Mouse (Mus musculus) CH12F3 (cell line): Measurements from ENCODE around the gene Il1r1.
"Not testable (repeated sequence)": the region's sequence is repeated elsewhere in the genome, so short reads cannot be mapped to it uniquely, and the experiment has no call there.

ENCODE experiments used
- in situ Hi-C: fragments of 300-500 bp; cut with MboI; formaldehyde crosslinking; loops from 2 replicates; pipeline ENCODE4 v1.14.3; 2020; ENCODE audit warnings: low sequenced_read_pairs

The Il1r1 gene

DNA sequence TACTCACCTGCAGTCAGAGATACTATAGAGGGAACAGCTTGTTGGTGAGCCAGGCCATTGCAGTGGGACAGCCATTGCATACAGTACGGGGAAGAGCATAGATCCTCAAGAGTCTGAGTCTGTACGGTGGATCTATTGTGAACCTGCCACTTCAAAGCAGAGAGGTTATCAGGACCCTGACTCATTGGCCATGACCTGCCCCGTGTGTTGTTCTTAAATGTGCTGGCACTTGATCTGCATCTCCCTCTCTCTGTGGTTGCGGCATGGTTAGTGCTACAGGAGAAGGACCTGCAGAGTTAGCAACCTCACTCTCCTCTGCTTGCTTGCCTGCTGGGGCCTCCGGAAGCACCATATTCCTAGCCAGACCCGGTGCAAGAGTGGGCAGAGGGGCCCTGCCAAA lies 43.7 kb downstream of the Il1r1 start:
- in situ Hi-C loops = no loop called here

DNA sequence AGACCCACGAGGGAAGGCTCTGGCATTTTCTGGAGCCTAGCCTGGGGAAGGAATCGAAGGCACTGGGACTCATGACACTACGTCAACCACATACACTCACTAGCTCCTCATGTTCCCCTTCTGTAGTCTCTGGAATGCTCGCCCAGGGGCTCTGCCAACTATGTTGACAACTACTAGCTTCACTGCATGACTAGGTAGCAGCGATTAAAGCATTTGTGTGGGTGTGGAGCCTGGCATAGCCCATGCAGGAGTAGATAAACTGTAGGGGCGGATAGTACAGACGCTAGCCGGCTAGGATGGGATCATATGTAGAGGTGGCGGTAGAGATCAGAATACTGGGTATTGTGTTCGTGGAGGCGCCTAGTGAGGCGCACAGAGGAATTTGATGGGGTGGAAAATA lies 45.5 kb downstream of the Il1r1 start:
- in situ Hi-C loops = no loop called here

DNA sequence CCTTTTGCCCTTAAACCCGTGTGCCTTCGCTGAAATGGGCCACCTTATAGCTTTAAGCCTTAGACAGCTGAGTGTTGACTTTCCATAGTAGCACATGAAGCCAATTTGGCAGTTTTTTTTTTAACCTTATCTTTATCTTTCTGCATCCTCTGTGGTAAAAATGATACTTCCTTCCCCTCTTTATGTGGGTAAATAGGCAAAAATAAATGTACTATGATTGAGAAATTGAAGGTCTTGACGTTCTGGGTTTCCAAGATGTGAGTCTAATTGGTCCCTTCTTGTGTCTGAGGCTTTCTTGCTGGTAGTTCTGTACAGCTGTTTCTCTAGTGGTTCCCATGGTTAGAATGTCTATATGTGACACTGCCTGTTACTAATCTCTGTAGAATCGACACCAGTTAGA lies 46.2 kb downstream of the Il1r1 start:
- in situ Hi-C loops = no loop called here

DNA sequence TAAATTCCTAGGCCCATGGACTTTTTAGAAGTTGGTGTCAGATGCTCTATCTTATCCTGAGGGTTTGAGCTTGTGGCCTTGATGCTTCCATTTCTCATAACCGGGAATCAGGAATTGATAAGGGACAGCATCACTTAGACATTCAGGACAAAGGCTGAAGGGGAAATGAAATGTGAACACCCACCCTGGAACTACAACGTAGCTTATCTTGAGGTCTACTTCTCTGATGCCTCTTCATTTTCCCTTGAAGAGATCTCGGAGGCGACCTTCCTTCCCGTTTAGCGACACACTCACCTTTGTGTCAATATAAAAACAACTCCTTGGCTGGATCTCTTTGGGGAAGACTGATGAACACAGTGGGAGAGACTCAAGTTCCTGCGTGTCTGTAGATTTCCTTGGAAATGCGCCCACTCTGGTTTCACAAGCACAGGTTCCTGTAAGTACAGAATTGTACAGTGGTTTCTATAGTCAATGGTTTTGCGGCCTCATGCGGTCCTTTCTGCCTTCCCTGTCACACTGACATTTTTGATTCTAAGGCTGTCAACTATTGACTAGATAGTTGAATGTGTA lies 46.7 kb downstream of the Il1r1 start:
- in situ Hi-C loops = no loop called here

DNA sequence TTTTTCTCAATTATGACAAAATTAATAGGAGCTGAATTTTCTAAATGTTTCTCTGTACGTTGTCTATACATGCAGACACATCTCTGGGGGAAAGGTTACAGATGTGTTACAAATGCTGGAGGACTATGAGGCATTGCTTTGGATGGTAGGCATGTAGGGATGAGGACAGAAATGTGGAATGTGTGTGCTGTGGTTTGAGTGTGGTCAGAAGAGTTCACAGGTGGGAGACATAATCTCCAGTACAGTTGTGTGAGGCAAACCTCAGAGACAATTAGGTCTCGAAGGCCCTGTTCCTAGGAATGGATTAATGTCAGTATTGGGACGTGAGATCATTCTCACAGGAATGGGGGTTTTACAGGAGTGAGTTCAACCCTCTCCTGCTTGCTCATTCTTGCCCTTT lies 47.3 kb downstream of the Il1r1 start:
- in situ Hi-C loops = no loop called here

DNA sequence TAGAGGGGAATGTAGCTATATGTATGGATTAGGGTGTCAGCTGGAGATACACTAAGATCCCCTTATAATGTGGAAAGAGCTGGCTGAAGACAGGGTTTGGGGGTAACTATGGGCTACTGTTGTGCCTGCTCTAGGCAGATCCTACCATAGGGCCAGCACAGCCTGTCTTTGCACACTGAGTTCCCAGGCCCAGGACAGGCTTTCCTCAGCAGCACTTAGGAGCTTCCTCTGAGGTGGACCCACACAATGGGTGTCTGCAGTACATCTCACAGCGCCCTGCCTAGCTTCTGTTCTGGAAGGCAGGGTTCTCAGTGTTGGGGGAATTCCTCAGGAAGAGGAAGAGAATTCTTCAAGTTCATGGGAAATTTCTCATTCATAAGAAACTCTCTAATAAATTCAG lies 48.6 kb downstream of the Il1r1 start:
- in situ Hi-C loops = no loop called here

DNA sequence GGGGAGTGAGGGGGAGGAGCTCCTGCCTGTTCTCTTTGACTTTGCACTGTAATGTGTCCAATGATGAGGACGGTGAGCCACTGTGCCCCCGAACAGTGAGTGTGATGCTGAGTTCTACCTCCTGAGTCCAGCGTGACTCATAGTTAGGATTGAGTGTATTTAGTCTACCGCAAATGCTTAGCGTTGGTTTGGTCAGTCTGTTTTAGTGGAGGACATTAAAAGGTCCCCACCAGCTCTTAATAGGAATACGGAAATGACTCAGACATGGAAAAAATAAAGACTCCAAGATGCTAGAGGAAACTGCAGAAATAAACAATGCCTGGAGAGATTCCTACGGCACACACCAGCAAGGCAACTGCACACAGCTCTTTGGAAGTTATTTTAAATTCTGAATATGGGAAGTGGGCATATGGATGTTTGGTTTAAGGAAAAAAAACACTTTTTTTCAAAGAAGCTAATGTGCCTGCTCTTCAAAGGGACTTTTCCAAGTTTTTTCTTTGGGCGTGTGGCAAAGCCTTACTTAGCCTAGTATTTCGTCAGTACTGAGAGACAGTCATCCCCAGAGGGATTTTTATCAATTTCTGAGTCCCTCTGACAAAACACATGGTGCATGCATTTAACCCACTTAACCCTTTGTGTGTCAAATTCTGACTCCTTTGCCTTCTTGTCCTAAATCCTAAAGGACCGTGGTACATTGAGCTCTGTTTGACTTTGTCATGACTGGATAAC lies 50.6 kb downstream of the Il1r1 start:
- in situ Hi-C loops = no loop called here

DNA sequence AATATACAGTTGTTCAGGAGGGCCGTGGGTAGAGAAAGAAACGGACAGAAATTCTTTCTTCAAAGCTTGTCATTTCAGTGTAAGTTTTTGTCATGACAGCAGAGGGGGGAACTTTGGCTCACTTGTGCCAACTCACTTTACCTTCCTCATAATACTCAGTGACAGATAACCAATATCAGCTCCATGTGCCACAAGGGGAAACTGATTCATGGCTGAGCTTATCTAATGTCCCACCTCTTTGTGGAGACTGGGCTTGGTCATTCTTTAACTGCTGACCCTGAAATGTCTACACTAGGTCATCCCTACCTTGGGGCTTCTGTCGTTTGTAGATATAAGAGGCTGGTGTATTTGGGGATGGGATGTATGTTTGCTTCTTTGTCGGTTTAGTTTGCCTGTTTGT lies 53.1 kb downstream of the Il1r1 start:
- in situ Hi-C loops = no loop called here

DNA sequence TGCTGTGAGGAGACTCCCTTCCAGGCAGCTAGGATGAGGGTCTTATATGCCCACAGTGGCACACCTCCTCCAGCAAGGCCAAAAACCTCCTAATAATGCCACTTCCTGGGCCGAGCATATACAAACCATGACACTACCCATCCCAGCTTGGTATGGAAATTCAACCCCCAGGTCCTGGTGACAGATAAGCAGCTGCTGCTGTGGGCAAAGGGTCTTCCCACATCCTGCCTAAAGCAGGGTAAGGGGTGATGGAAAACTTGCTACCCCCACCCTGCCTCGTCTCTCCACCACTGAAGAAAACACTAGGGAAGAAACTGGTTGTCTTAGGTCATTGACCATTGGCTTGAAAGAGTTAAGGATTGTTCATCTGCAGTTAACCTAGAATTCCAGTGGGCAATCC lies 53.8 kb downstream of the Il1r1 start:
- in situ Hi-C loops = no loop called here

DNA sequence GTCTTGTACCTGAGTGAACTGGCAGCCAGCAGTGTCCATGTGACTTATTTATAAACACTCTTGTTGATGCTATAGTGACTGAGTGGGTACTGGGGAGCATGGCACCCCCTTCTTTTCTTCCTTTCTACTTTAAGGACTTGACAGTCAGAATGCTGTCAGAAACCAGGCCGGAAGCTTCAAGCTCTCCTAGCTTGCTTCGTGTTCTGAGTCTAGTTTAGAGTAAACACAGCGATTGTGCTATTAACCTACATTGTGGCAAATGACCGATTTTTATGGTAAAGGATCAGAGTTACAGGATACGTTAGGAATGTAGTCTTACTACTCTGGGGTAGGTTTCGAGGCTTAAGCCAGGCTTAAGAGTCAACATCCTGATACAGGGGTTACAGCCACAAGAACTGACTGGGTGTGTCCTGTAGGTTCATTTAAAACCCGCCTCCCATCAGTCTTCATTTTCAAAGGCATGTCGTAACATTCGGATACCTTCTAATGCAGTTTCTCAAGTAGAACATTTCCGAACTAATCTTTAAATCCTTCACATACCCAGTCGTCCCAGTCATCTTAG lies 54.4 kb downstream of the Il1r1 start:
- in situ Hi-C loops = no loop called here

DNA sequence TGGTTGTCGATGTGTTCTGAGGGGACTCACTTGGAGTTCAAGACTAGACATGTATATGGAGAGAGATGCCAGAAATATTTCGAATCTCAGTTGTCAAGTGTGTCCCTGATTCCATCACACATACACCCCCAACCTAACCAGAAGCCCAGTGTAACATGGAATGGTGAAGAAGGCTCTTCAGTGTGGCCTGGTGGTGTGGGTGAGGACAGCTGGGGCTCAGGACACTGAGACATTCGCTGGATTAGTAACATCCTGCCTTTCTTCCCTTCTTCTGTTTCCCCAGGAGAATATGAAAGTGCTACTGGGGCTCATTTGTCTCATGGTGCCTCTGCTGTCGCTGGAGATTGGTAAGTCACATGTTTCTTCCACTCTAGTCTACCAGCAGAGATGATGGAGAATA lies 57.1 kb downstream of the Il1r1 start:
- in situ Hi-C loops = no loop called here

DNA sequence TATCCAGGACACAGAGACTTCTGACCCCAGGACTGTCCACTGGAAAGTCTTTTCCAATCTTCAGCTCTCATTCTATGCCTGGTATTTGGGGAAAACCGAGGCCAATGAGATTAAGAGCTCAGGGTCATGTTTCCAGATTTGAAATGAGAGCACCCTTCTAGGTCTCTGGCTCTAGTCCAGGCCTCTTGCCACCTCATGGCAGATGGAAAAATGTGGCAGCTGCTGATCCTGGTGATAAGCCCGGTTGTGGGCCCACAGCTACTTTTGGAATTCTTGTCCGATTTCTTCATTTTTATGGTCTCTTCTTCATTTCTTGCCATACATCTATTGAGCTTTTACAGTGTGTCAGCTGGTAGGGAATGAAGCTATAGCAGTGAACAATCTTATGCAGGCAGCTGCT lies 57.5 kb downstream of the Il1r1 start:
- in situ Hi-C loops = no loop called here

DNA sequence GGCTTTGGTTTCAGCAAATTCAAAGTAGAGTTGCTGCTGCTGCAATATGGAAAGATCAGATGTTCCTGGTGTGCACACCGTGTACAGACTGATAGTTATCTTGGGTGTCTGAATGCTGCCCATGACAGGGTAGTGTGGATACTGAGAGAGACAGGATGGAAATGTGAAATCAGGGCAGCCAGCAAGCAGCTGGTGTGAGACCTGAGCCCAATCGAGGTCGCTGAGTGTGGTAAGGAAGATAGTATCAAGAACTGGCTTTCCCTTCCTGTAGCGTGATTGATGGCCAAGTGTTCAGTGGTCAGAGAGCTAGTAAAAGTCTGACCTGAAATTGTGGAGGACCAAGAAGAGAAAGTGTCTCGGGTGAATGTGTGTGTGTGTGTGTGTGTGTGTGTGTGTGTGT lies 59.1 kb downstream of the Il1r1 start:
- in situ Hi-C loops = no loop called here

DNA sequence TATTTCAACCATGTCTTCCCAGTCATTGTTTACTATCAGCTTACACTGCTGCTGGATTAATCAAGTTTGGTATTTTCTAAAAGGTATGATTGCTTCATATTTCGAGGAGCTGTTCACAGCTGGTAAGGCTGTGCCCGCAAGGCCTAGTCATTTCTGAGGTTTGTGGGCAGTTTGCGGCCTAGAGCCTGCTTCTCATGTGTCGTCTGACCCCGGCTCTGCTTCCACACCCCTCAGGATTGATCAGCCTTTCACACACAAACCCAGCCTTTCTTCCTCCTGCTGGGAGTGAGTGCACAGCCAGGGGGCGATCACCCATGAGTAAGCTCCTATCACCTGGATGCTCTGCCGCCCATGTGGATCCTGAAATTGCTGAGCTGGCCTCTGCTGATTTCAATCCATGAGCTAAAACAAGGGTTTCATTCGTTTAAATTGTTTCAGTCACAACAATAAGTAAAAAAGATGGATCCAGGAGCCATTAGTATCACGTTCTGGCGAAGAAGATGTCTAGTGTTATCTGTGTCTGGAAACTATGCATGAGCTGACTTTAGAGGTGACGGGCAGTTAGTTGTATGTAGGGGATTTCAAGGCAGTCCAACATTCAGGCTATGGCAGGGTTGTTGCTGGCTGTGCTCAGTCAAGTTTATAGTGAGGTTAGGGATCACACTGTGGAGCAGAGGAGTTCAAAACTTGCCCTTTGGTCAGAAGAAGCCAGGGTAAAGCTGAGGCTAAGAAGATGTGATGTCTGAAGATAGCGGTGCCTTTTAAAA lies 65.8 kb downstream of the Il1r1 start:
- in situ Hi-C loops = no loop called here

DNA sequence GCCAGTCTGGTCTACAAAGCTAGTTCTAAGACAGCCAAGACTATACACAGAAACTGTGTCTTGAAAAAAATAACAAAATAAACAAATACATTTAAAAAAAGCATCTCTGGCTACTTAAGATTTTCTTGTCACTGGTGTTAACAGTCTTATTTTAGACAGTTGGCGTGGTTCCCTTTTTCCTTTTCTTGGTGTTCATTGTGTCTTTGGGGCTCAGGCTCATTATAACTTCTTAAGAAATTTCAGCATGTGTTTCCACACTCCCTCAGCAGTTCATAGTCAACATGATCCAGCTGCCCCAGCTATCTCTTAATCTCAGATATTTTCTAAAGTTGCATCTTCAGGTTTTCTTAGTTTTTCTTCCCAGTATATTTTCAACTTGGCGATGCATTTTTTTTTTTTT lies 67.4 kb downstream of the Il1r1 start:
- in situ Hi-C loops = no loop called here

DNA sequence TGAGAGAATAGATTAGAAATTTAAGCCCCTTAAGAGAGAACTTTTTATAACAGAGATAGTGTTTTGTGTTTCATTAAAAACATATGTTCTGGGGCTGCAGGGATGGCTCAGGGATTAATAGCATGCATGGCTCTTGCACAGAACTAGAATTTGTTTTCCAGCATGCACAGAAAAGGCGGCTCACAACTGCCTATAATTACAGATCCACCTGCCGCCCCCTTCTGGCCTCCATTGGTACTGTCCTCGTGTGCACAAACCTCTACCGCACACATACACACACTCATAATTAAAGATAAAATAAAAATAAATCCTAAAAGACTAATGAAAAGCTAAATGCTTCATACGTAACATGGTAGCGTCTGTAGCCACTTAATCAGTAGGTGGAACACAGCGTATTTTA lies 69.0 kb downstream of the Il1r1 start:
- in situ Hi-C loops = no loop called here

DNA sequence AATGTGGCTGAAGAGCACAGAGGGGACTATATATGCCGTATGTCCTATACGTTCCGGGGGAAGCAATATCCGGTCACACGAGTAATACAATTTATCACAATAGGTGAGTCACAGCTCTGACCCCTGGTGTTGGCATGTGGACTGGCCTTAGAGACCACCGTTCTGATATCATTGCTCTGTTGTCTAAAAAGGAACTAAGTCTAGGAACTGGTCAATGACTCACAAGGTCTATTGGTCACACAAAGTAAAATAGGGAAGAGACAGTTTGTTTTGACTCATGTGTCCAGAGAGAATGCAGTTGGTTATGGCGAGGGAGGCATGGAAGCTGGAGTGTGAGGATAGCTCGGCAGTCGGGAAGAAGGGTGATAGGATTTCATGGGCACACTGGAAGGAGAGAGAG lies 69.9 kb downstream of the Il1r1 start:
- in situ Hi-C loops = no loop called here

DNA sequence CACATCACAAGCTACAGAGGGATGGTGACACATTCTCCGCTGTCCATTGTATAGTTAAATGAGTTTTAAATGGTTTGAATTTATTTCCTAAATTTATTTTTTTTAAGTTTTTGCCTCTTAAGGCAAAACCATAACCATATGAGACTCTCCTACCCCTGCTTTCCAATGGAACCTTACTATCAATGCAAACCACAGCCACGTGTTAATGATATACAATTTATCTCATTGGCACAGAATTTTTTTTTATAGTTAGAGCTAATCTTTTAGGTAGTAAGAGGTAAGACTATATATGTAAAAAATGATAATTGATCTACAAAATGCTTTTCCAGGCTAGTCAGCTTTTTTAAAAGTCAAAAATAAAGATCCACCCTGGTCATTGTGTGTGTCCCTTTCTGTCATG lies 73.2 kb downstream of the Il1r1 start:
- in situ Hi-C loops = no loop called here

DNA sequence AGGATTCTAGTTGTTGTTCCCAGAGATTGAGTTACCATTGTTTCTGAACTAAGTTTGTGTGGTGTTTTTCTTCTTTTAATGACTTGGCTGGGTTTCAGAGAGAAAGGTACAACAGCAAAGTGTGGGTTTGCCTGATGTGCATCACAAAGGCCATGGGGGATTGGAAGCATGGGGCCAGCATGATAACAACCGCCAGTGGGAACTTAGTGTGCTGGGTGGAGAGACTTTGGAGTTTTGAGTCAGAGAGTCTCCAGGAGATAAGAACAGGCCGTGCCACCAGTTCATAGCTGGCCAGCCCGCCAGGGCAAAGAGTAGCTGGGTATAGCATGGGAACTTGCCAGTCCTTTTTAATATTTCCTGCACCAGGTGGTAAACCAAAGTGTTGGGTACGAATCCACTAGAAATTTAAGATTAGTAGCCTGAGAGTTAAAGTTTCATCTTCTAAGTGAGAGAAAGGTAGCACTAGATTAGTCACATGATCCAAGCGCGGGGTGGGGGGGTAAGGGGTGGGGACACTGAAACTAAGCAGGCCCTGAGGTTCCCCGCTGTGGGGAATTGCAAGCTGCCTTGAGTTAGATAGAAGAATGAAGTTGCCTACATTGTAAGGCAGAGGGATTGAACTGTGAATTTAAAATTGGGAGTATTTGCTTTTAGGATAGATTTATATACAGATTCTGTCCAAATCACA lies 78.4 kb downstream of the Il1r1 start:
- in situ Hi-C loops = no loop called here

DNA sequence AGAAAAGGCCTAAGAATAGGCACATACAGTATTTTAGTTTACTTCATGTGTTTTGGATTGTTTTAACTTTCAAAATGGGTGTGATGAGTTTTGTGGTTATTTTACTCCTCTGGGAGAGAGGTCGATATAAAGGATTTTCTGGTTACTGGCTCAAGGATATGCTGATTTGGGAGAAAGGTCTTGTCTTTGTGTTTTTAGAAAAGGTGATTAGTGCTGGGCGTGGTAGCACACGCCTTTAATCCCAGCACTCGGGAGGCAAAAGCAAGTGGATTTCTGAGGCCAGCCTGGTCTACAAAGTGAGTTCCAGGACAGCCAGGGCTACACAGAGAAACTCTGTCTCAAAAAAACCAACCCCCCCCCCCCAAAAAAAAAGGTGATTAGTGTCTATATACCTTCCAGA lies 79.4 kb downstream of the Il1r1 start:
- in situ Hi-C loops = not testable (repeated sequence)

DNA sequence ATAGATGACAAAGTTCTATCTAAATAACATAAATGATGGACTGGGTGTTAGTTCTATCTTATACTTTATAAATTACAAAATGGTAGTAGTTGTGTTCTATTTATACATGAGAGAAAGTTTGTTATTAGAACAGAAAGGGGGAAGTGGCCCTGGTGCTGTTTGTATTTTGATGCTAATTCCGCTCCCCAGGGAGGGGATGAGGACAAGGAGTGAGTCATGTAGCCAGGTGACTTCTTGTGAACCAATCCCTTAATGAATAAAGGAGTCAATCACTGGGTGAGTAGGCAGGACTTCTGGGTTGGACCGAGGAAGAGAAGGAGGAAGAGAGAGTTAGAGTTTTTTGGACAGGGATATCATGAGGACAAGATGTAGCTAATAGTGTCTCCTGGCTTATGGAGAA lies 81.2 kb downstream of the Il1r1 start:
- in situ Hi-C loops = no loop called here
